Mouse (Mus musculus): ENCODE measurements around the gene Lama4.

GRCm38 (mm10) chr10:38978195-38978594 lies 12.9 kb downstream of the Lama4 start:
- no peak for TF ChIP-seq CTCF (IDR thresholded peaks at IDR 0.05; ENCODE audit: borderline replicate concordance, control insufficient read depth, extremely low read depth, insufficient read depth, low read length, poor library complexity)
- TF ChIP-seq POLR2A (IDR thresholded peaks at IDR 0.05; ENCODE audit: control insufficient read depth, extremely low read depth, insufficient read depth, low read length, poor library complexity) = no peak
